Mouse (Mus musculus): ENCODE results near the gene Cartpt.

DNA sequence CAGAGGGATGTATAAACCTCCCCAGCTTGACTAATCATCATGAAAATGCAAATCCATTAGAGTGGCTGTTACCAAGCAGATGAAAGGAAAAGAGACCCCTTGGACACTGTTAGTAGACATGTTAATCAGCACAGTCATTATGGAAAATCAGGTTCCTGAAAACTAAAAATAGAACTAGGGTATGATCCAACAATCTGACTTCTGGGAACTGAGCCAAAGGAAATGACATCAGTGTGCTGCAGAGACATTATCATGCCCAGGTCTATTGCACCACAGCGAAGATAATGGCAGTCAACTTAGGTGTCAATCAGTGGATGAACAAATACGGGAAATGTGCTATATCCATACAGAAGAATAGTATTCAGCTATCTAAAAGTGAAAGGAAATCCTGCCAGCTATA, 43.0 kb downstream of the Cartpt start:
- no peak for TF ChIP-seq EP300 (IDR thresholded peaks at IDR 0.05; ENCODE audit: low read depth)
- no peak for TF ChIP-seq CTCF (IDR thresholded peaks at IDR 0.05; ENCODE audit: low read depth)
